Mouse (Mus musculus) ES-Bruce4 (cell line): ENCODE results near the gene Depdc5. TPM values are rescaled to one million over a fixed set of nuclear protein-coding genes. Genes with fewer than 3 reads are reported as not detected.

Source experiments
- H3K27ac ChIP-seq: 2 replicates; pipeline ENCODE4 v1.5.1; 2012; ENCODE audit warnings: low read length, inconsistent platforms; ENCODE audit not compliant: insufficient read depth
- H3K27me3 ChIP-seq: 2 replicates; pipeline ENCODE4 v1.6.1; 2012; ENCODE audit warnings: mild to moderate bottlenecking, low read length, inconsistent platforms; ENCODE audit not compliant: control insufficient read depth, poor library complexity, insufficient read depth, severe bottlenecking
- H3K36me3 ChIP-seq: 2 replicates; pipeline ENCODE4 v1.6.1; 2012; ENCODE audit warnings: inconsistent platforms, mild to moderate bottlenecking, low read length, moderate library complexity; ENCODE audit not compliant: control insufficient read depth, poor library complexity, insufficient read depth, severe bottlenecking
- H3K4me1 ChIP-seq: one replicate; pipeline ENCODE4 v1.8.1; 2011; ENCODE audit warnings: low read length; ENCODE audit not compliant: control insufficient read depth, insufficient read depth
- H3K4me3 ChIP-seq: 2 replicates; pipeline ENCODE4 v1.5.1; 2011; ENCODE audit warnings: low read depth, mild to moderate bottlenecking, low read length
- H3K9ac ChIP-seq: 2 replicates; pipeline ENCODE4 v1.6.1; 2012; ENCODE audit warnings: low read depth, mild to moderate bottlenecking, inconsistent platforms; ENCODE audit not compliant: poor library complexity, severe bottlenecking
- H3K9me3 ChIP-seq: replicated peaks from 2 replicates; pipeline ENCODE4 v1.6.1; 2012; ENCODE audit warnings: mild to moderate bottlenecking, low read length, inconsistent platforms; ENCODE audit not compliant: control insufficient read depth, poor library complexity, insufficient read depth, severe bottlenecking
- CTCF ChIP-seq: IDR thresholded peaks from one replicate; pipeline ENCODE4 v1.8.1; 2011; ENCODE audit warnings: low read depth, low read length
- EP300 ChIP-seq: IDR thresholded peaks from 2 replicates; pipeline ENCODE4 v1.6.1; 2011; ENCODE audit warnings: low read depth, low read length; ENCODE audit not compliant: insufficient read depth
- POLR2A ChIP-seq: IDR thresholded peaks from one replicate; pipeline ENCODE4 v1.8.1; 2011; ENCODE audit warnings: low read length; ENCODE audit not compliant: insufficient read depth
- polyA plus RNA-seq: library from polyadenylated mRNA; stranded (reverse); fragments of >200 nt; gene quantifications from 2 replicates; pipeline ENCODE4 v1.2.4, GENCODE M21; 2011; ENCODE audit warnings: low read depth; ENCODE audit not compliant: missing spikeins, insufficient read depth, insufficient read length

The Depdc5 gene
- polyA plus RNA-seq, 1 experiment: 60.5 TPM

DNA sequence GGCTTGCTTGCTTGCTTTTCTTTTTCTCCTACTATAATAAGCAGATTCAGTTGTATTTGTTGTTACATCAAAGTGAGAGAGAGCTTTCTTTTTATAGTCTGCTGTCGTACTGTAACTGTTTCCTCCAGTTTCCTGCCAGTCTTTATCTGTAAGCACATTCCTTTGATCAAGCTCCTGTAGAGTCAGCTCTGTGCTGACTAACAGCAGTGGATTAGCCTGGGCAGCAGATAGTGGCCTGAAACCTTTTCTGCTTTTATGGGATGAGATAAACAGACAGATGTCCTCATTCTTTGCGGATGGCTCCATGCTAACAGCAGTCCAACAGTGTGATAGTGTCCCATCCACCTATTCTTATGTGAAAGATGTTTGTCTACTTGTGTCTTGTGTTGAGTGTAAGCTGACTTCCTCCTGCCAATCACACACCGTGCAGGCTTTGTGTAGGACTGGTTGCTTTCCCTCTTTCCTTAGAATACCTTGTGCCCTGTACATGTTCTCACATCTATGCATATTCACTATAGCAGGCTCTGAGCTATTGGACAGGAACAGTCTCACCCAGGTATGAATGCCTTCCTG lies 87.3 kb downstream of the Depdc5 start:
- Histone ChIP-seq H3K4me3 (no peak overlapping the region), H3K9me3 (peaks cover 22% of the 10 kb centered on the region), H3K36me3 (peaks cover 35% of the 10 kb centered on the region), H3K4me1 (no peaks in the 10 kb centered on the region), H3K9ac (no peak overlapping the region), H3K27ac (no peak overlapping the region), H3K27me3 (no peaks in the 10 kb centered on the region)
- no peak for TF ChIP-seq POLR2A

DNA sequence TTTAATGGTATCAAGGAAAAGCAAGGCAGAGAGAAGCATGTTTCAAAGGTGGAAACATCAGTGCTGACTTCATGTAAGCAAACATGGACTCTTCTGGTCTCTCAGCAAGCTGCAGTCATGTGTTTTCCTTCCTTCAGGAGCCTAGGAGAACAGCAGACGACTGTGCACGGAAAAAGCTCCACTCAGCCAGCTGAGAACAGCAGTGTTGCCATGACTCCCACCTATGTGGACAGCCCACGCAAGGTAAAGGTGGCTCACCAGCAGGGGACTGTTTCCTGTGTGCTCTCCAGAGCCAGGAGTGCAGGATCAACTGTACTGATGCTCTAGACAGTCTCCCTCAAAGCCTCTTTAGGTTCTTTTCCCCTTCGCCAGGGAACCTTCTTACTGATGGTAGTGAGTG lies 92.2 kb downstream of the Depdc5 start:
- Histone ChIP-seq H3K9ac (no peak overlapping the region), H3K4me1 (no peaks in the 10 kb centered on the region), H3K9me3 (peaks cover 12% of the 10 kb centered on the region), H3K27me3 (no peaks in the 10 kb centered on the region), H3K36me3 (peaks cover 17% of the 10 kb centered on the region), H3K4me3 (no peak overlapping the region), H3K27ac (no peak overlapping the region)
- TF ChIP-seq POLR2A (no peak), EP300 (no peak)

DNA sequence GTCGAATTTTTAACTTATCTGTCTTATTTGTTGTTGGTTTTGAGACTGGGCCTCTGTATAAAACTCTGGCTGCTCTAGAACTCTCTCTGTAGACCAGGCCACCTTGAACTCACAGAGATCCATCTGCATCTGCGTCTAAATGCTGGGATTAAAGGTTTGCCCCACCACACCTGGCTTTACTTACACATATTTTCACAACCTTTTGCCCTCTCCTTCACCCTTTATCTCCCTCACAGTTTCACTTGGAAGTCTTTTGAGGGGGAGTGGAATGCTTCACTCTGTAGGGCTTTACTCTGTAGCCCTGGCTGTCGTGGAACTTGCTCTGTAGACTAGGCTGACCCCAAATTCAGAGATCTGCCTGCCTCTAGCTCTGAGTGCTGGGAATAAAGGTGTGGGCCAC lies 98.1 kb downstream of the Depdc5 start:
- H3K36me3 ChIP-seq: peaks cover 9% of the 10 kb centered on the region
- no peaks in the 10 kb centered on the region for H3K4me1 ChIP-seq
- H3K9ac ChIP-seq: no peak overlapping the region
- TF ChIP-seq POLR2A (no peak), CTCF (no peak), EP300 (no peak)
- no peaks in the 10 kb centered on the region for H3K9me3 ChIP-seq
- no peaks in the 10 kb centered on the region for H3K27me3 ChIP-seq
- H3K27ac ChIP-seq: no peak overlapping the region
- H3K4me3 ChIP-seq: no peak overlapping the region

DNA sequence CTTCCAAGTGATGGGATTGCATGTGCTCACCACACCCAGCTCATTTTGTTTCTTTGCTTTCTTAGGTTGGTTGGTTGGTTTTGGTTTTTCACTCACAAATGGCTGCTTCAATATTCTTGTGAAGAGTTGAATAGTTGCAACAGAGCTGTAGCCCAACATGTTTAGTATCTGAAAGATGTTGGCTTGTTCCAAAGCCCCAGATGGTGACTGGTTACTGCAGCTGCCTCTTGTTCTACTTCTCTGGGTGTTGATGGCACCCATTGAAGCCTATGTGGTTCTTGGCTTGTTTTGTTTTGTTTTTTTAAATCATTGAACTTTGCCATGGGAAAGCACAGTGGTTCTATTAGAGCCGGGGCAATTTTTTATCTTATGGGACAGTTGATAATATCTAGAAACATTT lies 99.1 kb downstream of the Depdc5 start:
- Histone ChIP-seq H3K27me3 (no peaks in the 10 kb centered on the region), H3K9me3 (no peaks in the 10 kb centered on the region), H3K27ac (no peak overlapping the region), H3K4me1 (no peaks in the 10 kb centered on the region), H3K36me3 (peaks cover 8% of the 10 kb centered on the region), H3K9ac (no peak overlapping the region), H3K4me3 (no peak overlapping the region)
- no peak for TF ChIP-seq EP300
- no peak for TF ChIP-seq POLR2A
- TF ChIP-seq CTCF: no peak

DNA sequence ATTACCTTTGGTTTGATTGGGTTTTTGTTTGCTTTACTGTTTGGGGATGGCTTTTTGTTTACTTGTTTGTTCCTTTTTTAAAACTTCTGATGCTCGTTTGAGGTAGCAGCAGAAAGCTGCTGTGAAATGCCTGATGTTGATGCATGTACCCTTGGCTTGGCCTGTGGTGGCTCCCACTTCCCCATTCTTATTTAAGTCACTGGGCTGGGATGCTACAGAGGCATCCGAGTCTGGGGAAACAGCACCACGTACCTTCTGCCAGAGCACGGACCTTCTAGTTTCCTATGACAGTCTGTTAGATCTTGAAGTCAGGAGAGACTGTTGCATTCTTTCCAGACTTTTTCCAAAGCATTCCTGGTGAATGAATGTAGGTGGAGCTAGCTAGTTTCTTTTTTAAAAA lies 113.0 kb downstream of the Depdc5 start:
- Histone ChIP-seq H3K27me3 (no peaks in the 10 kb centered on the region), H3K9ac (no peak overlapping the region), H3K4me1 (no peaks in the 10 kb centered on the region), H3K27ac (no peak overlapping the region), H3K9me3 (no peaks in the 10 kb centered on the region), H3K4me3 (no peak overlapping the region), H3K36me3 (peaks cover 8% of the 10 kb centered on the region)
- TF ChIP-seq POLR2A (no peak), CTCF (no peak), EP300 (no peak)

DNA sequence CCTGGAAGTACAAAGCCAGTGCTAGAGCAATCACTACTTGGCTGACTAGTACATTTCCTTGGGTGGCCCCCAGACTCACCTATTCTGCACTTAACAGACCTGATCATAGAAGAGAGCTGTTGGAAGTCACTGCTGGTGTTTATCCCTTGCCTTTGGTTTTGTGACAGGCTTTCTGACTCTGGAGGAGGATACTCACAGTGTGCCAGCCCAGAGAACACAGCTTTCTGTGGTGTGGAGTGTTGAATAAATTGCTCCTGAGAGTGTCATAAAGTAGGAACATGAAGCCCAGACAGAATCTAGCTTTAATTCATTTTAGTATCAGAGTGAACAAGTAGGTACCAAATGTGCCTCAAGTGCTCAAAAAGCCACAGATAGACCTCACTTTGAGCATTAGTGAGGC lies 113.7 kb downstream of the Depdc5 start:
- TF ChIP-seq POLR2A (no peak), CTCF (no peak), EP300 (no peak)
- peaks cover 8% of the 10 kb centered on the region for H3K36me3 ChIP-seq

DNA sequence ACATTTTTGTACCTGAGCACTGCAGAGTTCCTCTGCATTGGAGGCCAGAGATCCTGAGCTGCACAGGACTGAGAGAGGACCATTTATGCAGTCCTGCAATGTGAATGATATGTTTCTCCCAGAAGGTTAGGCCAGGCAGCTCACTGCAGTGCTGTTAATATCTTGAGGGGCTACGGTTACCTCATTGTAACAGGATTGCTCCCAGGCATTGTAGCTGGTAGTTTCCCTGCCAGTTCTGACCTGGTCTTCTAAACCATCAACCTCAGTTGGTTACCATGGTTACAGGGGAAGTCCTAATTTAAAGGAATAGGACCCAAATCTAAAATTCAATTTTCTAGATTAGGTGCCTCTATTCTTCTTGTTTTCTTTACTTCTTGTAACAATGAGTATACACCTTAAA lies 121.9 kb downstream of the Depdc5 start:
- Histone ChIP-seq H3K4me3 (no peak overlapping the region), H3K9ac (no peak overlapping the region), H3K27ac (no peak overlapping the region), H3K27me3 (no peaks in the 10 kb centered on the region), H3K36me3 (peaks cover 11% of the 10 kb centered on the region; the same call in 1 of the 2 replicates), H3K4me1 (no peaks in the 10 kb centered on the region), H3K9me3 (no peaks in the 10 kb centered on the region)
- no peak for TF ChIP-seq EP300
- TF ChIP-seq POLR2A: no peak
- TF ChIP-seq CTCF: no peak

More for the DNA sequence above, 113.7 kb downstream of the Depdc5 start:
- H3K4me1 ChIP-seq: no peaks in the 10 kb centered on the region
- no peaks in the 10 kb centered on the region for H3K27me3 ChIP-seq
- H3K4me3 ChIP-seq: no peak overlapping the region
- H3K9ac ChIP-seq: no peak overlapping the region
- no peaks in the 10 kb centered on the region for H3K9me3 ChIP-seq
- H3K27ac ChIP-seq: no peak overlapping the region
